Mouse (Mus musculus): ENCODE measurements around the gene Brinp3. TPM values are rescaled to one million over a fixed set of nuclear protein-coding genes. Genes with fewer than 3 reads are reported as not detected.

Gene Brinp3
- polyA plus RNA-seq, 1 experiment from 2014 or later = not detected

- no peaks in the 10 kb centered on the region for H3K4me1 ChIP-seq (replicated peaks)
- no peak for ATAC-seq (ENCODE audit: insufficient read depth)
- H3K4me2 ChIP-seq = no peak overlapping the region
- H3K4me3 ChIP-seq (replicated peaks) = no peak overlapping the region
- no peaks in the 10 kb centered on the region for H3K27me3 ChIP-seq
- no peak overlapping the region for H3K9ac ChIP-seq
- no peaks in the 10 kb centered on the region for H3K36me3 ChIP-seq (replicated peaks)
- no peaks in the 10 kb centered on the region for H3K9me3 ChIP-seq (replicated peaks)
- WGBS (ENCODE audit: insufficient replicate concordance) = 56% methylated on average over 6 of the region's 6 CpGs
- no peak overlapping the region for H3K27ac ChIP-seq (replicated peaks)
Measured at GRCm38 (mm10) chr1:146799986-146800553, 305.5 kb downstream of the Brinp3 start.

- no peak overlapping the region for H3K9ac ChIP-seq
- H3K4me3 ChIP-seq (replicated peaks) = no peak overlapping the region
- 69% methylated on average over 3 of the region's 3 CpGs for WGBS (ENCODE audit: insufficient replicate concordance)
- H3K27ac ChIP-seq (replicated peaks) = no peak overlapping the region
- no peaks in the 10 kb centered on the region for H3K4me1 ChIP-seq (replicated peaks)
- H3K9me3 ChIP-seq (replicated peaks) = no peaks in the 10 kb centered on the region
- ATAC-seq (ENCODE audit: insufficient read depth) = no peak
- H3K36me3 ChIP-seq (replicated peaks) = no peaks in the 10 kb centered on the region
- no peak overlapping the region for H3K4me2 ChIP-seq
- H3K27me3 ChIP-seq = no peaks in the 10 kb centered on the region
Measured at GRCm38 (mm10) chr1:146801821-146802220, 307.3 kb downstream of the Brinp3 start.

GRCm38 (mm10) chr1:146807765-146808164 is 313.2 kb downstream of the Brinp3 start:
- Histone ChIP-seq H3K27ac (replicated peaks) (no peak overlapping the region), H3K4me3 (replicated peaks) (no peak overlapping the region), H3K4me2 (no peak overlapping the region), H3K4me1 (replicated peaks) (no peaks in the 10 kb centered on the region), H3K9me3 (replicated peaks) (no peaks in the 10 kb centered on the region), H3K36me3 (replicated peaks) (no peaks in the 10 kb centered on the region), H3K27me3 (no peaks in the 10 kb centered on the region), H3K9ac (no peak overlapping the region)
- no peak for ATAC-seq (ENCODE audit: insufficient read depth)
- 55% methylated on average over 4 of the region's 4 CpGs for WGBS (ENCODE audit: insufficient replicate concordance)

- WGBS (ENCODE audit: insufficient replicate concordance) = 9% methylated on average over 1 of the region's 1 CpGs
- no peak overlapping the region for H3K4me2 ChIP-seq
- H3K36me3 ChIP-seq (replicated peaks) = no peaks in the 10 kb centered on the region
- no peaks in the 10 kb centered on the region for H3K4me1 ChIP-seq (replicated peaks)
- H3K4me3 ChIP-seq (replicated peaks) = no peak overlapping the region
- ATAC-seq (ENCODE audit: insufficient read depth) = no peak
- H3K27ac ChIP-seq (replicated peaks) = no peak overlapping the region
- no peaks in the 10 kb centered on the region for H3K27me3 ChIP-seq
- H3K9ac ChIP-seq = no peak overlapping the region
- H3K9me3 ChIP-seq (replicated peaks) = no peaks in the 10 kb centered on the region
Measured at GRCm38 (mm10) chr1:146833888-146834287, 339.3 kb downstream of the Brinp3 start.

- Histone ChIP-seq H3K4me3 (replicated peaks) (no peak overlapping the region), H3K9me3 (replicated peaks) (no peaks in the 10 kb centered on the region), H3K36me3 (replicated peaks) (no peaks in the 10 kb centered on the region), H3K4me1 (replicated peaks) (no peaks in the 10 kb centered on the region), H3K4me2 (no peak overlapping the region), H3K27me3 (no peaks in the 10 kb centered on the region), H3K9ac (no peak overlapping the region), H3K27ac (replicated peaks) (no peak overlapping the region)
- no peak for ATAC-seq (ENCODE audit: insufficient read depth)
- 46% methylated on average over 2 of the region's 2 CpGs for WGBS (ENCODE audit: insufficient replicate concordance)
Measured at GRCm38 (mm10) chr1:146844087-146844486, 349.5 kb downstream of the Brinp3 start.

GRCm38 (mm10) chr1:146848892-146849291 is 354.3 kb downstream of the Brinp3 start:
- no peak for ATAC-seq (ENCODE audit: insufficient read depth)
- 69% methylated on average over 3 of the region's 3 CpGs for WGBS (ENCODE audit: insufficient replicate concordance)
- H3K27ac ChIP-seq (replicated peaks) = no peak overlapping the region
- no peak overlapping the region for H3K4me2 ChIP-seq
- no peak overlapping the region for H3K9ac ChIP-seq
- no peaks in the 10 kb centered on the region for H3K36me3 ChIP-seq (replicated peaks)
- H3K4me3 ChIP-seq (replicated peaks) = no peak overlapping the region
- no peaks in the 10 kb centered on the region for H3K9me3 ChIP-seq (replicated peaks)
- no peaks in the 10 kb centered on the region for H3K4me1 ChIP-seq (replicated peaks)
- no peaks in the 10 kb centered on the region for H3K27me3 ChIP-seq

GRCm38 (mm10) chr1:146850147-146850546 is 355.6 kb downstream of the Brinp3 start:
- no peaks in the 10 kb centered on the region for H3K4me1 ChIP-seq (replicated peaks)
- no peak for ATAC-seq (ENCODE audit: insufficient read depth)
- no peaks in the 10 kb centered on the region for H3K27me3 ChIP-seq
- H3K27ac ChIP-seq (replicated peaks) = no peak overlapping the region
- H3K9me3 ChIP-seq (replicated peaks) = no peaks in the 10 kb centered on the region
- no peak overlapping the region for H3K9ac ChIP-seq
- H3K36me3 ChIP-seq (replicated peaks) = no peaks in the 10 kb centered on the region
- no peak overlapping the region for H3K4me2 ChIP-seq
- no peak overlapping the region for H3K4me3 ChIP-seq (replicated peaks)
- WGBS (ENCODE audit: insufficient replicate concordance) = 50% methylated on average over 2 of the region's 2 CpGs

- H3K27ac ChIP-seq (replicated peaks) = no peak overlapping the region
- no peak overlapping the region for H3K9ac ChIP-seq
- H3K9me3 ChIP-seq (replicated peaks) = no peaks in the 10 kb centered on the region
- no peak overlapping the region for H3K4me3 ChIP-seq (replicated peaks)
- no peak overlapping the region for H3K4me2 ChIP-seq
- H3K4me1 ChIP-seq (replicated peaks) = no peaks in the 10 kb centered on the region
- H3K36me3 ChIP-seq (replicated peaks) = no peaks in the 10 kb centered on the region
- no peak for ATAC-seq (ENCODE audit: insufficient read depth)
- no peaks in the 10 kb centered on the region for H3K27me3 ChIP-seq
Measured at GRCm38 (mm10) chr1:146898636-146899035, 404.1 kb downstream of the Brinp3 start.

- Histone ChIP-seq H3K27me3 (no peaks in the 10 kb centered on the region), H3K4me3 (replicated peaks) (no peak overlapping the region), H3K4me2 (no peak overlapping the region), H3K9me3 (replicated peaks) (no peaks in the 10 kb centered on the region), H3K36me3 (replicated peaks) (no peaks in the 10 kb centered on the region), H3K4me1 (replicated peaks) (no peaks in the 10 kb centered on the region), H3K9ac (no peak overlapping the region), H3K27ac (replicated peaks) (no peak overlapping the region)
- ATAC-seq (ENCODE audit: insufficient read depth) = no peak
- 64% methylated on average over 9 of the region's 9 CpGs for WGBS (ENCODE audit: insufficient replicate concordance)
Measured at GRCm38 (mm10) chr1:146901691-146902090, 407.1 kb downstream of the Brinp3 start.

- H3K27ac ChIP-seq (replicated peaks) = no peak overlapping the region
Measured at GRCm38 (mm10) chr1:146939463-146940389, 445.2 kb downstream of the Brinp3 start.

More at GRCm38 (mm10) chr1:146939463-146940389, 445.2 kb downstream of the Brinp3 start:
- 61% methylated on average over 6 of the region's 6 CpGs for WGBS (ENCODE audit: insufficient replicate concordance)
- no peak overlapping the region for H3K4me2 ChIP-seq
- ATAC-seq (ENCODE audit: insufficient read depth) = no peak
- no peaks in the 10 kb centered on the region for H3K36me3 ChIP-seq (replicated peaks)
- no peaks in the 10 kb centered on the region for H3K27me3 ChIP-seq
- H3K9me3 ChIP-seq (replicated peaks) = no peaks in the 10 kb centered on the region
- no peaks in the 10 kb centered on the region for H3K4me1 ChIP-seq (replicated peaks)
- no peak overlapping the region for H3K9ac ChIP-seq
- no peak overlapping the region for H3K4me3 ChIP-seq (replicated peaks)

Measured in liver, embryonic 15.5 days (tissue).